Mouse (Mus musculus) embryonic facial prominence, embryonic 15.5 days (tissue): ENCODE measurements around the gene Gm5640. TPM values are rescaled to one million over a fixed set of nuclear protein-coding genes. Genes with fewer than 3 reads are reported as not detected.
"Not testable (repeated sequence)": the region's sequence is repeated elsewhere in the genome, so short reads cannot be mapped to it uniquely, and the experiment has no call there.

Experiments
- ATAC-seq: fragments of 200-750 bp; cut with Nextera tagmentation; 2 replicates; pipeline ENCODE4 v1.8.0; 2017; ENCODE audit warnings: low read depth, moderate TSS enrichment; ENCODE audit not compliant: insufficient number of reproducible peaks, low FRiP score, low TSS enrichment
- H3K27ac ChIP-seq: fragments of 300-500 bp; sonication (generic); replicated peaks from 2 replicates; pipeline ENCODE4 v1.5.1; 2015; ENCODE audit warnings: mild to moderate bottlenecking, inconsistent platforms
- H3K27me3 ChIP-seq: fragments of 300-500 bp; sonication (generic); 2 replicates; pipeline ENCODE4 v1.6.1; 2015; ENCODE audit warnings: inconsistent platforms
- H3K36me3 ChIP-seq: fragments of 300-500 bp; sonication (generic); 2 replicates; pipeline ENCODE4 v1.6.1; 2015; ENCODE audit warnings: mild to moderate bottlenecking, inconsistent platforms
- H3K4me1 ChIP-seq: fragments of 300-500 bp; sonication (generic); 2 replicates; pipeline ENCODE4 v1.6.1; 2015; ENCODE audit warnings: inconsistent platforms
- H3K4me2 ChIP-seq: fragments of 300-500 bp; sonication (generic); replicated peaks from 2 replicates; pipeline ENCODE4 v1.6.1; 2015; ENCODE audit warnings: mild to moderate bottlenecking, inconsistent platforms
- H3K4me3 ChIP-seq: fragments of 300-500 bp; sonication (generic); replicated peaks from 2 replicates; pipeline ENCODE4 v1.5.1; 2015; ENCODE audit warnings: mild to moderate bottlenecking, inconsistent platforms
- H3K9ac ChIP-seq: fragments of 300-500 bp; sonication (generic); 2 replicates; pipeline ENCODE4 v1.6.1; 2015; ENCODE audit warnings: inconsistent platforms
- H3K9me3 ChIP-seq: fragments of 300-500 bp; sonication (generic); replicated peaks from 2 replicates; pipeline ENCODE4 v1.6.1; 2016; ENCODE audit warnings: inconsistent platforms
- WGBS: fragments of 180-500 bp; shearing (Covaris S2); methylation state at CpG from one replicate; pipeline ENCODE4 v1.1.7; 2015; 5-methylcytosine and 5-hydroxymethylcytosine counted together
- polyA plus RNA-seq: library from polyadenylated mRNA; unstranded; fragments of >200 nt; fragmentation: Nextera tagmentation; extraction: Ambion mirVana; gene quantifications from 2 replicates; pipeline ENCODE4 v1.2.1, GENCODE M21; 2015

Gm5640 gene
- polyA plus RNA-seq = 0.07 TPM in 1 of 2 replicates, not detected in the other

GRCm38 (mm10) chrX:74645466-74646323, at the start of gene Gm5640:
TSS of gene Gm5640 (minus strand) at chrX:74645635.
- not testable (repeated sequence) for H3K36me3 ChIP-seq, H3K9ac ChIP-seq, H3K9me3 ChIP-seq, H3K27ac ChIP-seq, H3K4me2 ChIP-seq, H3K4me1 ChIP-seq, H3K4me3 ChIP-seq, ATAC-seq, H3K27me3 ChIP-seq
- WGBS = 51% methylated on average over 2 of the region's 5 CpGs

GRCm38 (mm10) chrX:74646393-74646792, 958 bp upstream of the Gm5640 start:
- not testable (repeated sequence) for H3K4me1 ChIP-seq, ATAC-seq, H3K4me3 ChIP-seq, H3K36me3 ChIP-seq, H3K27me3 ChIP-seq, H3K4me2 ChIP-seq, H3K9me3 ChIP-seq, H3K27ac ChIP-seq, H3K9ac ChIP-seq
- no CpG with 5 or more reads among the region's 1 CpGs for WGBS

GRCm38 (mm10) chrX:74592379-74592778, 53.1 kb downstream of the Gm5640 start, which contains the start of gene Olfr1325:
TSS of gene Olfr1325 (plus strand) at chrX:74592679.
- Histone ChIP-seq H3K4me1 (no peaks in the 10 kb centered on the region), H3K9ac (no peak within 1 kb of the TSS), H3K9me3 (no peaks in the 10 kb centered on the region), H3K27ac (no peak within 1 kb of the TSS), H3K4me2 (no peak within 1 kb of the TSS), H3K4me3 (no peak within 1 kb of the TSS), H3K36me3 (no peaks in the 10 kb centered on the region), H3K27me3 (no peaks in the 10 kb centered on the region)
- no peak for ATAC-seq
- 83% methylated on average over 2 of the region's 2 CpGs for WGBS

Other genes with a start within 250 kb of the Gm5640 start
- 54.1 and 65.4 TPM in 2 replicates for gene G6pdx, start 216.4 kb downstream of the Gm5640 start, polyA plus RNA-seq
- gene Gm6880, start 164.2 kb downstream of the Gm5640 start, polyA plus RNA-seq = 0.84 TPM in 1 of 2 replicates, not detected in the other
- not detected in 2 replicates for gene Olfr1326-ps1, start 70.7 kb downstream of the Gm5640 start, polyA plus RNA-seq
- 0.17 TPM in 1 of 2 replicates, not detected in the other for gene Olfr1325, start 53.0 kb downstream of the Gm5640 start, polyA plus RNA-seq
- 0.24 and 0.25 TPM in 2 replicates for gene Gm6890, start 95.3 kb upstream of the Gm5640 start, polyA plus RNA-seq
- gene Gm5936, start 191.6 kb upstream of the Gm5640 start, polyA plus RNA-seq = not detected in 2 replicates